12 mouse cellular contexts compared by ENCODE assay signal in genomic region chr14:32317822-32318221, GRCm38 (mm10). TPM values are rescaled to one million over a fixed set of nuclear protein-coding genes. Genes with fewer than 3 reads are reported as not detected.
A peak's percentile ranks its signal among the peaks of the same experiment; 100 is the strongest.
DNase-seq lines count a peak whose midpoint lies in the region; ATAC-seq and TF ChIP-seq lines count a peak whose summit lies in the region.
"Had no signal": no experiment of that assay in that cellular context is flagged by ENCODE, and none has a peak within 500 bp of the region (broad histone marks: within the 10 kb centered on the region; RNA-seq: fewer than 3 reads in every experiment).

No protein-coding gene starts in this region.

- dilution Hi-C loops in CH12.LX (cut with MboI; ENCODE audit: extremely low pct_ligation_motif_present, extremely low pct_unique_long_range_greater_than_20kb, low sequenced_read_pairs) = no loop called here

- H3K79me2 ChIP-seq in CH12.LX (replicated peaks; ENCODE audit: control insufficient read depth, extremely low read depth, insufficient read depth, poor library complexity, severe bottlenecking) = no peaks in the 10 kb centered on the region

- TF ChIP-seq RAD21 in CH12.LX (IDR thresholded peaks at IDR 0.05; ENCODE audit: low read depth, low read length) = no peak

- DNase-seq in 416B (ENCODE audit: low read depth) = peak; percentile 35
- DNase-seq in CH12.LX (ENCODE audit: extremely low read depth) = peak; percentile 91
- DNase-seq in embryo, embryonic 11 days = peak; percentile 45
- no peak for DNase-seq in stomach, postnatal 0 days (ENCODE audit: low spot score)
- no peak for DNase-seq in layer of hippocampus, postnatal 10 days (ENCODE audit: low spot score in 2 of 2)
- DNase-seq: right cerebral cortex, postnatal 4 days had no signal

- H3K9me3 ChIP-seq in CH12.LX (replicated peaks; ENCODE audit: low read length) = no peaks in the 10 kb centered on the region
- no peaks in the 10 kb centered on the region for H3K9me3 ChIP-seq in midbrain, embryonic 12.5 days
- no peaks in the 10 kb centered on the region for H3K9me3 ChIP-seq in stomach, postnatal 0 days (ENCODE audit: control insufficient read depth, low read length)
- H3K9me3 ChIP-seq in heart, embryonic 12.5 days (replicated peaks) = no peaks in the 10 kb centered on the region

- peak overlapping the region; percentile 63 for H3K4me2 ChIP-seq in CH12.LX (ENCODE audit: insufficient read depth, low read depth, poor library complexity, severe bottlenecking)
- H3K4me2 ChIP-seq in midbrain, embryonic 12.5 days (replicated peaks) = peak overlapping the region; percentile 34
- H3K4me2 ChIP-seq in stomach, postnatal 0 days (replicated peaks; ENCODE audit: low read depth) = no peak overlapping the region
- H3K4me2 ChIP-seq in heart, embryonic 12.5 days = no peak overlapping the region
- H3K4me2 ChIP-seq: heart, embryonic 11.5 days had no signal

- peak; percentile 8; the same call in 1 of the 2 replicates for ATAC-seq in midbrain, embryonic 12.5 days (ENCODE audit: low FRiP score, low read depth)
- ATAC-seq in stomach, postnatal 0 days (ENCODE audit: low FRiP score, low TSS enrichment) = no peak
- ATAC-seq in granulocyte monocyte progenitor cell, adult 5-6 weeks (replicated peaks; ENCODE audit: poor library complexity, severe bottlenecking) = no peak
- no peak for ATAC-seq in heart, embryonic 12.5 days (ENCODE audit: insufficient number of reproducible peaks, low FRiP score)
- ATAC-seq: intestine, embryonic 16.5 days; lung, postnatal 0 days had no signal

- TF ChIP-seq CTCF in CH12.LX (conservative IDR thresholded peaks at IDR 0.05 in 1 of 2, IDR thresholded peaks at IDR 0.05 in 1 of 2; ENCODE audit: low read depth in 2 of 2, low read length in 2 of 2) = no peak
- no peak for TF ChIP-seq CTCF in stomach, postnatal 0 days (IDR thresholded peaks at IDR 0.05; ENCODE audit: low read depth)

- H3K9ac ChIP-seq in CH12.LX (ENCODE audit: insufficient read depth, low read depth) = peak overlapping the region; percentile 63
- no peak overlapping the region for H3K9ac ChIP-seq in midbrain, embryonic 12.5 days (replicated peaks)
- H3K9ac ChIP-seq in stomach, postnatal 0 days (ENCODE audit: low read length) = no peak overlapping the region
- no peak overlapping the region for H3K9ac ChIP-seq in heart, embryonic 12.5 days

- 5% methylated on average over 4 of the region's 4 CpGs for WGBS in midbrain, embryonic 12.5 days
- WGBS in stomach, postnatal 0 days = 11% methylated on average over 4 of the region's 4 CpGs
- WGBS in heart, embryonic 12.5 days = 9% methylated on average over 4 of the region's 4 CpGs

- in situ Hi-C loops in CH12.LX (cut with MboI; ENCODE audit: low pct_ligation_motif_present, low pct_unique_long_range_greater_than_20kb, low sequenced_read_pairs) = no loop called here

- H3K27me3 ChIP-seq in CH12.LX (replicated peaks) = peaks cover 14% of the 10 kb centered on the region
- 0 out of 2 replicates have a peak, but pooled peaks cover 3% of the 10 kb centered on the region for H3K27me3 ChIP-seq in midbrain, embryonic 12.5 days
- H3K27me3 ChIP-seq in stomach, postnatal 0 days (ENCODE audit: control insufficient read depth, insufficient read depth, low read length) = no peaks in the 10 kb centered on the region
- 0 out of 2 replicates have a peak, but pooled peaks cover 4% of the 10 kb centered on the region for H3K27me3 ChIP-seq in heart, embryonic 12.5 days (replicated peaks)

- TF ChIP-seq POLR2A in CH12.LX (IDR thresholded peaks at IDR 0.05; ENCODE audit: low read depth, low read length) = peak; percentile 79

- H3K4me3 ChIP-seq in CH12.LX (replicated peaks in 1 of 3; ENCODE audit: low read depth in 2 of 3, low read length in 2 of 3, poor library complexity in 1 of 3) = peak overlapping the region; percentile 55 to 69 (median 66)
- no peak overlapping the region; the same call in 1 of the 2 replicates for H3K4me3 ChIP-seq in midbrain, embryonic 12.5 days
- no peak overlapping the region for H3K4me3 ChIP-seq in stomach, postnatal 0 days (ENCODE audit: low read depth, low read length)
- H3K4me3 ChIP-seq in heart, embryonic 12.5 days = no peak overlapping the region

- no peaks in the 10 kb centered on the region for H3K36me3 ChIP-seq in CH12.LX (replicated peaks in 1 of 2; ENCODE audit: control insufficient read depth in 1 of 2, insufficient read depth in 1 of 2, low read length in 1 of 2)
- no peaks in the 10 kb centered on the region for H3K36me3 ChIP-seq in midbrain, embryonic 12.5 days
- H3K36me3 ChIP-seq in stomach, postnatal 0 days (ENCODE audit: control insufficient read depth, insufficient read depth, low read length) = no peaks in the 10 kb centered on the region
- no peaks in the 10 kb centered on the region for H3K36me3 ChIP-seq in heart, embryonic 12.5 days

- H3K27ac ChIP-seq in CH12.LX (ENCODE audit: insufficient read depth, low read depth) = no peak overlapping the region
- no peak overlapping the region for H3K27ac ChIP-seq in midbrain, embryonic 12.5 days (replicated peaks)
- no peak overlapping the region for H3K27ac ChIP-seq in stomach, postnatal 0 days (replicated peaks)
- no peak overlapping the region for H3K27ac ChIP-seq in heart, embryonic 12.5 days (ENCODE audit: poor library complexity, severe bottlenecking)

- peaks cover 5 to 14% of the 10 kb centered on the region in 2 experiments; a peak in 3 of 4 replicates for H3K4me1 ChIP-seq in CH12.LX (ENCODE audit: control insufficient read depth in 1 of 2, insufficient read depth in 2 of 2)
- peaks cover 8% of the 10 kb centered on the region; the same call in 1 of the 2 replicates for H3K4me1 ChIP-seq in midbrain, embryonic 12.5 days
- H3K4me1 ChIP-seq in stomach, postnatal 0 days (replicated peaks; ENCODE audit: control insufficient read depth, insufficient read depth) = no peaks in the 10 kb centered on the region
- H3K4me1 ChIP-seq in heart, embryonic 12.5 days (replicated peaks) = peaks cover 8% of the 10 kb centered on the region

- no peak for TF ChIP-seq EP300 in CH12.LX (IDR thresholded peaks at IDR 0.05; ENCODE audit: low read length)
- TF ChIP-seq EP300 in stomach, postnatal 0 days (optimal IDR thresholded peaks at IDR 0.05) = no peak

TF ChIP-seq in CH12.LX, 34 proteins besides CTCF, POLR2A, EP300 and RAD21:
- TF ChIP-seq NELFE (IDR thresholded peaks at IDR 0.05; ENCODE audit: low read depth, low read length) (peak; percentile 83), MAX (IDR thresholded peaks at IDR 0.05; ENCODE audit: low read length) (no peak), HCFC1 (IDR thresholded peaks at IDR 0.05; ENCODE audit: low read depth, low read length) (peak; percentile 33), ZNF384 (IDR thresholded peaks at IDR 0.05; ENCODE audit: low read depth, low read length) (peak; percentile 37; the same call in 1 of the 2 replicates), ZMIZ1 (IDR thresholded peaks at IDR 0.05; ENCODE audit: low read depth, low read length) (peak; percentile 75), MYC (IDR thresholded peaks at IDR 0.05; ENCODE audit: low read depth, low read length) (no peak), USF2 (conservative IDR thresholded peaks at IDR 0.05; ENCODE audit: low read depth, low read length) (no peak), MAZ (IDR thresholded peaks at IDR 0.05; ENCODE audit: low read depth, low read length) (no peak), PAX5 (IDR thresholded peaks at IDR 0.05; ENCODE audit: low read length) (no peak), ZC3H11A (IDR thresholded peaks at IDR 0.05; ENCODE audit: low read depth, low read length) (no peak), SIN3A (IDR thresholded peaks at IDR 0.05; ENCODE audit: low read length) (no peak), IRF4 (IDR thresholded peaks at IDR 0.05; ENCODE audit: low read depth, low read length) (no peak), RCOR1 (conservative IDR thresholded peaks at IDR 0.05; ENCODE audit: low read depth, low read length) (no peak), POLR2AphosphoS2 (IDR thresholded peaks at IDR 0.05; ENCODE audit: low read depth, low read length) (no peak), SMC3 (IDR thresholded peaks at IDR 0.05; ENCODE audit: low read depth, low read length) (no peak), E2F4 (IDR thresholded peaks at IDR 0.05; ENCODE audit: insufficient replicate concordance, low read depth, low read length) (no peak), JUND (conservative IDR thresholded peaks at IDR 0.05; ENCODE audit: low read depth, low read length) (no peak), ZKSCAN1 (IDR thresholded peaks at IDR 0.05; ENCODE audit: borderline replicate concordance, low read depth, low read length) (no peak), BHLHE40 (IDR thresholded peaks at IDR 0.05; ENCODE audit: low read depth, low read length) (no peak), ELF1 (IDR thresholded peaks at IDR 0.05; ENCODE audit: low read depth, low read length) (peak; percentile 52; the same call in 1 of the 2 replicates), MAFK (IDR thresholded peaks at IDR 0.05; ENCODE audit: insufficient replicate concordance, low read length) (no peak), TCF12 (IDR thresholded peaks at IDR 0.05; ENCODE audit: low read depth, low read length) (peak; percentile 70; the same call in 1 of the 2 replicates), CHD1 (IDR thresholded peaks at IDR 0.05; ENCODE audit: low read depth, low read length) (no peak), CHD2 (IDR thresholded peaks at IDR 0.05; ENCODE audit: low read length) (no peak), MXI1 (IDR thresholded peaks at IDR 0.05; ENCODE audit: low read depth, low read length) (peak; percentile 39; the same call in 1 of the 2 replicates), USF1 (IDR thresholded peaks at IDR 0.05; ENCODE audit: low read depth, low read length) (no peak), MEF2A (IDR thresholded peaks at IDR 0.05; ENCODE audit: borderline replicate concordance, low read depth, low read length) (no peak), NRF1 (IDR thresholded peaks at IDR 0.05; ENCODE audit: low read depth, low read length) (no peak), TBP (conservative IDR thresholded peaks at IDR 0.05; ENCODE audit: low read depth, low read length) (peak; percentile 84; the same call in 1 of the 2 replicates), JUN (IDR thresholded peaks at IDR 0.05; ENCODE audit: insufficient read depth, low read depth, low read length) (no peak)

RNA-seq across cellular contexts. Expression of gene Ogdhl, which starts 4.0 kb away (rescaled TPM):
- 8.2 and 11.1 TPM in 2 replicates for total RNA-seq in CH12.LX (2012; rRNA removed)
- total RNA-seq in CH12.LX (2014; rRNA removed) = 1.4 and 1.6 TPM in 2 replicates
- polyA plus RNA-seq in CH12.LX (2012; ENCODE audit: insufficient read length, low read depth) = 6.0 and 6.5 TPM in 2 replicates
- polyA plus RNA-seq in midbrain, embryonic 12.5 days (2016; fragmentation: Nextera tagmentation; extraction: Ambion mirVana) = 19.9 and 22.6 TPM in 2 replicates
- polyA plus RNA-seq in stomach, postnatal 0 days (2015; fragmentation: Nextera tagmentation; extraction: Ambion mirVana) = 1.6 and 2.0 TPM in 2 replicates
- total RNA-seq in granulocyte monocyte progenitor cell, adult 5-6 weeks (2014; fragmentation: Nextera tagmentation) = not detected in 2 replicates
- 0.22 TPM in 1 of 2 replicates, not detected in the other for total RNA-seq in granulocyte monocyte progenitor cell, adult 5-6 weeks (2017)
- 19.2 and 19.4 TPM in 2 replicates for polyA plus RNA-seq in heart, embryonic 12.5 days (2016; fragmentation: Nextera tagmentation; extraction: Ambion mirVana)
- 10 to 100 TPM; 47.1 to 51.9 TPM for total RNA-seq in layer of hippocampus, postnatal 10 days (2021)

Comparison
In these comparisons a context has a peak if more than half of its experiments do, and no peak if none do; other contexts are left out.
1. DNase-seq: peak in 416B (single experiment), CH12.LX (single experiment) and embryo, embryonic 11 days (single experiment); none in stomach, postnatal 0 days (single experiment) and layer of hippocampus, postnatal 10 days (0 of 2).
2. H3K4me2 ChIP-seq: peak in CH12.LX (single experiment) and midbrain, embryonic 12.5 days (single experiment); none in stomach, postnatal 0 days (single experiment) and heart, embryonic 12.5 days (single experiment).
3. H3K4me3 ChIP-seq: peak in CH12.LX (3 of 3); none in midbrain, embryonic 12.5 days (single experiment), stomach, postnatal 0 days (single experiment) and heart, embryonic 12.5 days (single experiment).